Mouse (Mus musculus) limb, embryonic 15.5 days (tissue): Measurements from ENCODE around the gene Grm4. TPM values are rescaled to one million over a fixed set of nuclear protein-coding genes. Genes with fewer than 3 reads are reported as not detected.

Experiments
- ATAC-seq: fragments of 200-750 bp; cut with Nextera tagmentation; 2 replicates; pipeline ENCODE4 v1.8.0; 2017; ENCODE audit warnings: low read depth, moderate TSS enrichment; ENCODE audit not compliant: insufficient number of reproducible peaks, low FRiP score, low TSS enrichment
- H3K27ac ChIP-seq: fragments of 300-500 bp; sonication (generic); 2 replicates; pipeline ENCODE4 v1.5.1; 2015; ENCODE audit warnings: moderate library complexity, mild to moderate bottlenecking, inconsistent platforms
- H3K27me3 ChIP-seq: fragments of 300-500 bp; sonication (generic); 2 replicates; pipeline ENCODE4 v1.6.1; 2015; ENCODE audit warnings: inconsistent platforms
- H3K36me3 ChIP-seq: fragments of 300-500 bp; sonication (generic); 2 replicates; pipeline ENCODE4 v1.6.1; 2015; ENCODE audit warnings: inconsistent platforms
- H3K4me1 ChIP-seq: fragments of 300-500 bp; sonication (generic); 2 replicates; pipeline ENCODE4 v1.6.1; 2015; ENCODE audit warnings: inconsistent platforms
- H3K4me2 ChIP-seq: fragments of 300-500 bp; sonication (generic); 2 replicates; pipeline ENCODE4 v1.6.1; 2015; ENCODE audit warnings: mild to moderate bottlenecking, inconsistent platforms
- H3K4me3 ChIP-seq: fragments of 300-500 bp; sonication (generic); 2 replicates; pipeline ENCODE4 v1.5.1; 2015; ENCODE audit warnings: mild to moderate bottlenecking, inconsistent platforms
- H3K9ac ChIP-seq: fragments of 300-500 bp; sonication (generic); 2 replicates; pipeline ENCODE4 v1.6.1; 2015; ENCODE audit warnings: inconsistent platforms
- H3K9me3 ChIP-seq: fragments of 300-500 bp; sonication (generic); 2 replicates; pipeline ENCODE4 v1.6.1; 2016; ENCODE audit warnings: inconsistent platforms
- WGBS: fragments of 180-500 bp; shearing (Covaris S2); methylation state at CpG from one replicate; pipeline ENCODE4 v1.1.7; 2015; 5-methylcytosine and 5-hydroxymethylcytosine counted together
- polyA plus RNA-seq: library from polyadenylated mRNA; unstranded; fragments of >200 nt; fragmentation: Nextera tagmentation; extraction: Ambion mirVana; gene quantifications from 2 replicates; pipeline ENCODE4 v1.2.1, GENCODE M21; 2015

The Grm4 gene
- polyA plus RNA-seq, 1 experiment from 2014 or later, result 0.54 TPM

DNA sequence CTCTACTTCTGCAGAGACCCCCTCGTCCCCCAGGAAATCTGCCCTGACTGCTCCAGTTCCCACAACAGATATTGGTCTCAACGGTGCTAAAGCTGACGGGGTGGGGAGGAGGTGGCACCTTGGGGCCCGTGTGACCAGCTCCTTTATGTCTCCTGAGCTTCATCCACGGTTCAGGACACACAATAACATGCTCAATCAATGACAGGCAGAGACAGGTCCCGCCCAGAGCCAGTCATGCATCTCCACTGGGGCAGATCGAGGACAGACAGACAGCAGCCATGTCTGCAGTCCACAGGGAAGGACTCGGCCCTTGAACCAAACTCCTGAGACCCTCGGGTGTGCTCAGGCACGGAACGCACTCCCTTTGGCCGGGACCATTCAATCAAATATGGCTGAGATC is 13.2 kb downstream of the Grm4 start:
- Histone ChIP-seq H3K4me1 (peaks cover 27% of the 10 kb centered on the region), H3K4me3 (no peak overlapping the region), H3K36me3 (no peaks in the 10 kb centered on the region), H3K27ac (no peak overlapping the region), H3K4me2 (no peak overlapping the region), H3K9me3 (no peaks in the 10 kb centered on the region), H3K9ac (no peak overlapping the region), H3K27me3 (peaks cover 79% of the 10 kb centered on the region)
- no peak for ATAC-seq
- whole genome bisulfite sequencing, result 75% methylated on average over 12 of the region's 12 CpGs

DNA sequence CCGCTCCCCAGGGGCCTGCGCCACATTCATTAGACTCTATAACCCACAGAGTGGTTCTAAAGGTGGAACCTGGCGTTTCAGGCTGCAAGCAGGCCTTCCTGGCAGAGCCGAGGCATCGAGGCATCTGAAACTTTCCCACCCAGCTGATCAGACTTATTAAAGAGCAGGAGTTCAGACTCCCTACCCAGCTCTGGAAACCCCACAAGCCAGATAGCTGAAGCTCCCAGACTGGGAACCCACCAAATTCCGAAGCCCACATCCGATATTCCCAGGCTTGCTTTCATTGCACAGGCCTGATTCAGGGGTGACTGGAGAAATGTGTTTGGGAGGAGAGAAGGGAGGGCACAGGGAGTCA is 13.6 kb downstream of the Grm4 start:
- WGBS, result 83% methylated on average over 7 of the region's 7 CpGs
- no peak overlapping the region for H3K27ac ChIP-seq
- H3K36me3 ChIP-seq, result no peaks in the 10 kb centered on the region

DNA sequence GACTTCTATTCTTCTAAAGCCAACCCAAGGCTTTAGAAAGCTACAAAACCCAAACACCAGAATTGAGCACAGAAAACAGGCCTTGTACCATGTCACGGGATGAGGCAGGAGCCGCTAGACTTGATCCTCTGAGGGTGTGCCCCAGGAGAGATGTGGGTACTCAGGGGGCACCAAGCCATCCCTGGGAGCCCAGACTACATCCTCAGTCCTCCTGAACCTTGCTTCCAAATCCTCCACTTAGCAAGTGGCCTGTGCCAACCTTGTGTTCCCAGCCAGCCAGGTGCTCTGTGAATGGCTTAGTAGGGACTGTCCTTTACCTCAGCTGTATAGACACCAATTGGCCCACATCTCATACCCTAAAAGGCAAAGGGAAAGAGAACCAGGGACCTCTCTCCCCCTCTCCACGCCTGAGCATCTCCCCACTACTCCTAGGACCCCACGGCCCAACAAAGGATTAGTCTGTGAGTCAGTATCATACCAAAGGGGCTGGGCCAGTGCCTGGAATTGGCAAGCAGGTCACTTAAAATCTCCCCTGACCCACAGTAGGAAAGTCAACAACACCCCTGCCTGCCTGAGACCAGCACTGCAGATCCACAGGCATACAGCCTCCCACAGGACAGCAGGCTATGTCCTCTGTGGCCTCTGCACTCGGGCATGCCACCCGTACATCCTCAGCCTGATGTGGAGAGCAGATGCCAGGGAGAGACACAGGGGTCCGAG is 14.2 kb downstream of the Grm4 start:
- H3K9ac ChIP-seq, result no peak overlapping the region
- no peak overlapping the region for H3K27ac ChIP-seq
- H3K4me1 ChIP-seq, result peaks cover 20% of the 10 kb centered on the region
- 84% methylated on average over 7 of the region's 7 CpGs for WGBS
- no peaks in the 10 kb centered on the region for H3K9me3 ChIP-seq
- no peak overlapping the region for H3K4me2 ChIP-seq
- H3K4me3 ChIP-seq, result no peak overlapping the region
- no peaks in the 10 kb centered on the region for H3K36me3 ChIP-seq
- ATAC-seq, result no peak
- H3K27me3 ChIP-seq, result peaks cover 79% of the 10 kb centered on the region

More for the DNA sequence above, 13.6 kb downstream of the Grm4 start:
- Histone ChIP-seq H3K4me2 (no peak overlapping the region), H3K9ac (no peak overlapping the region), H3K4me1 (peaks cover 23% of the 10 kb centered on the region), H3K27me3 (peaks cover 79% of the 10 kb centered on the region), H3K4me3 (no peak overlapping the region), H3K9me3 (no peaks in the 10 kb centered on the region)
- no peak for ATAC-seq

- WGBS, result 40% methylated on average over 11 of the region's 11 CpGs
- no peaks in the 10 kb centered on the region for H3K36me3 ChIP-seq
- H3K9me3 ChIP-seq, result no peaks in the 10 kb centered on the region
- H3K9ac ChIP-seq, result no peak overlapping the region
- peaks cover 73% of the 10 kb centered on the region for H3K27me3 ChIP-seq
- ATAC-seq, result no peak
- no peak overlapping the region for H3K4me3 ChIP-seq
- H3K4me2 ChIP-seq, result no peak overlapping the region
- H3K4me1 ChIP-seq, result peaks cover 22% of the 10 kb centered on the region
- no peak overlapping the region for H3K27ac ChIP-seq
These were observed 14.8 kb downstream of the Grm4 start for GRCm38 (mm10) chr17:27506362-27506761.

- WGBS, result 16% methylated on average over 10 of the region's 10 CpGs
These were observed 15.9 kb downstream of the Grm4 start for GRCm38 (mm10) chr17:27505221-27505881.

GRCm38 (mm10) chr17:27503869-27504268 is 17.3 kb downstream of the Grm4 start:
- WGBS, result 58% methylated on average over 7 of the region's 7 CpGs
- no peak for ATAC-seq
- peaks cover 52% of the 10 kb centered on the region for H3K27me3 ChIP-seq
- H3K9ac ChIP-seq, result no peak overlapping the region
- no peak overlapping the region for H3K4me3 ChIP-seq
- no peak overlapping the region for H3K27ac ChIP-seq
- peaks cover 28% of the 10 kb centered on the region for H3K4me1 ChIP-seq
- no peak overlapping the region for H3K4me2 ChIP-seq
- no peaks in the 10 kb centered on the region for H3K36me3 ChIP-seq
- no peaks in the 10 kb centered on the region for H3K9me3 ChIP-seq

More at GRCm38 (mm10) chr17:27505221-27505881, 15.9 kb downstream of the Grm4 start:
- no peak overlapping the region for H3K4me3 ChIP-seq
- H3K9me3 ChIP-seq, result no peaks in the 10 kb centered on the region
- no peak overlapping the region for H3K4me2 ChIP-seq
- H3K4me1 ChIP-seq, result peaks cover 28% of the 10 kb centered on the region
- peaks cover 66% of the 10 kb centered on the region for H3K27me3 ChIP-seq
- ATAC-seq, result peak; percentile 75
- H3K36me3 ChIP-seq, result no peaks in the 10 kb centered on the region
- H3K27ac ChIP-seq, result no peak overlapping the region
- H3K9ac ChIP-seq, result no peak overlapping the region

GRCm38 (mm10) chr17:27502736-27503445 is 18.3 kb downstream of the Grm4 start:
- H3K4me3 ChIP-seq, result no peak overlapping the region
- no peaks in the 10 kb centered on the region for H3K36me3 ChIP-seq
- no peak overlapping the region for H3K9ac ChIP-seq
- ATAC-seq, result no peak
- no peaks in the 10 kb centered on the region for H3K9me3 ChIP-seq
- H3K4me2 ChIP-seq, result no peak overlapping the region
- H3K27me3 ChIP-seq, result peaks cover 43% of the 10 kb centered on the region
- H3K27ac ChIP-seq, result no peak overlapping the region
- 57% methylated on average over 31 of the region's 31 CpGs for WGBS
- peaks cover 28% of the 10 kb centered on the region for H3K4me1 ChIP-seq

DNA sequence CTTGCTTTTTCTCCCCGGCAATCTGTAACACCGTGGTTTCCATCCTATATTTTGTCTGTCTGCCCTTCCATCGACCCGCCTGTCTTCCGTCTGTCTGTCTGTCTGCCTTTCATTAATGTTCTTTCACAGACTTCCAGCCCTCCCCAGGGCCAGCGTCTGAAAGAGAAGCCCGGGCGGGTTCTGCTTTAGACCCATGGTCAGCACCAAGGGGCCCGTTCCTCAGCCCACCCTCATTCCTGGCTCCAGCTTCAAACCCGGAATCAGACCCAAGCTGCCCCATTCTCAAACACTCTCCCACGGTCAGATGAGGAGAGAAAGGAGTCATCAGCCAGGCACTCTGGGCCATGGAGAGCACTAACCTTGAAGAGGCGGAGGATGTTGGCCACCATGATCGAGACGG is 18.9 kb downstream of the Grm4 start:
- H3K4me1 ChIP-seq, result peaks cover 28% of the 10 kb centered on the region
- H3K27me3 ChIP-seq, result peaks cover 39% of the 10 kb centered on the region
- ATAC-seq, result no peak
- WGBS, result 27% methylated on average over 14 of the region's 14 CpGs
- H3K27ac ChIP-seq, result no peak overlapping the region
- H3K4me2 ChIP-seq, result 0 out of 2 replicates have a peak overlapping the region, but pooled peaks have one; percentile 5
- no peaks in the 10 kb centered on the region for H3K9me3 ChIP-seq
- H3K4me3 ChIP-seq, result no peak overlapping the region
- no peaks in the 10 kb centered on the region for H3K36me3 ChIP-seq
- no peak overlapping the region for H3K9ac ChIP-seq

GRCm38 (mm10) chr17:27501331-27502251 is 19.6 kb downstream of the Grm4 start:
- H3K4me1 ChIP-seq, result peaks cover 28% of the 10 kb centered on the region
- 10% methylated on average over 18 of the region's 18 CpGs for WGBS

DNA sequence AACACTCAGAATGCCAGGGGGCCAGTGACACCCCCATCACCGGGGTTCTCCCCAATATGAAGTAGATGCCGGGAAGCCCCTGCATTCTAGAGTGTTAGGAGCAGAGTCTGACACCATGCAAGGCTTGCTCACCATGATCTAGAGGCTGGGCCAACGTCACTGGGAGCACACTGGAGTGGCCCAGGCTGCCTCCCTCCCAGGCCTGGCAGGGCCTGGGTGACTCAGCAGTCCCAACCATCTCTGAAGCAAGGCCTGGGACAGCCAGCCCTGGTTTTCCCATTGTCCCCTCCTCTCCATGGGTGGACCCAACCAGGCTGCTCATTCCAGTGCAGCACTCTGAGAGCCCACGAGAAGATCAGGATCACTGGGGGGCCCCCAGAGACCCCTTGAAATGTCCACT is 20.4 kb downstream of the Grm4 start:
- H3K27me3 ChIP-seq, result peaks cover 28% of the 10 kb centered on the region
- H3K9ac ChIP-seq, result no peak overlapping the region

More at GRCm38 (mm10) chr17:27501331-27502251, 19.6 kb downstream of the Grm4 start:
- Histone ChIP-seq H3K4me2 (0 out of 2 replicates have a peak overlapping the region, but pooled peaks have one; percentile 5), H3K27ac (no peak overlapping the region), H3K9ac (no peak overlapping the region), H3K36me3 (no peaks in the 10 kb centered on the region), H3K9me3 (no peaks in the 10 kb centered on the region), H3K27me3 (peaks cover 32% of the 10 kb centered on the region), H3K4me3 (no peak overlapping the region)
- ATAC-seq, result no peak

GRCm38 (mm10) chr17:27499080-27499479 is 22.1 kb downstream of the Grm4 start:
- Histone ChIP-seq H3K4me3 (no peak overlapping the region), H3K36me3 (no peaks in the 10 kb centered on the region), H3K4me1 (peaks cover 15% of the 10 kb centered on the region), H3K27me3 (peaks cover 21% of the 10 kb centered on the region), H3K9me3 (no peaks in the 10 kb centered on the region), H3K27ac (no peak overlapping the region), H3K4me2 (no peak overlapping the region), H3K9ac (no peak overlapping the region)
- ATAC-seq, result no peak
- 80% methylated on average over 13 of the region's 13 CpGs for WGBS

More for the DNA sequence above, 20.4 kb downstream of the Grm4 start:
- ATAC-seq, result no peak
- 50% methylated on average over 4 of the region's 4 CpGs for WGBS
- H3K4me2 ChIP-seq, result no peak overlapping the region
- no peaks in the 10 kb centered on the region for H3K9me3 ChIP-seq
- no peak overlapping the region for H3K4me3 ChIP-seq
- no peaks in the 10 kb centered on the region for H3K36me3 ChIP-seq
- no peak overlapping the region for H3K27ac ChIP-seq
- H3K4me1 ChIP-seq, result peaks cover 22% of the 10 kb centered on the region
